Mouse (Mus musculus) cerebellum, adult 2 months (tissue): ENCODE measurements at regions not wholly inside any gene's neighbourhood (a gene's known extent, or its start where the extent isn't known, plus 50 kb on each side); places are given as distances from the start of the nearest gene placed in this dataset.

Source experiments
- CTCF ChIP-seq: fragments of 200-500 bp; IDR thresholded peaks from 2 replicates; pipeline ENCODE4 v1.5.1; 2011; ENCODE audit warnings: low read depth, mild to moderate bottlenecking, control low read depth, low read length, moderate library complexity, borderline replicate concordance; ENCODE audit not compliant: insufficient read depth
- POLR2A ChIP-seq: fragments of 200-500 bp; IDR thresholded peaks from 2 replicates; pipeline ENCODE4 v1.6.1; 2011; ENCODE audit warnings: low read length, control low read depth, borderline replicate concordance; ENCODE audit not compliant: insufficient read depth

DNA sequence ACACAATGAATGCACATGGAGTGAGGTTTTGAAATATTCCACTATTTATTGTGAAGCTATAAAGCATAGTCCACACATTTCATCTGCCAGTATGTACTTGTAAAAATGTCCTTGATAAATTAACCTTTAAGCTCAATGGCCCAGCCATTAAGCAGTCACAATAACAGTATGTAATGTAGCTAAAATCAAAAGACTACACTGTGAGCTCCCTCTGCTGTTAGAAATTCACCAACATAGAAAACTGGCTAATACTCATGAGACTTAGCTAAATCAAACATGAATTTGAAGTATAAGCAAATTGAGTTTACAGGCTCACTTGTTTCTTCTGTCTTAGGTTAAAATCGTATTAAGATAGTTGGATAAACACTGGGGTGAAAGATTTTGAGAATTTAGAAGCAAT, 182.1 kb downstream of the Atxn7l3b start:
- TF ChIP-seq CTCF (no peak), POLR2A (no peak)
